Mouse (Mus musculus) midbrain, embryonic 15.5 days (tissue): ENCODE measurements around the gene Olfr921. TPM values are rescaled to one million over a fixed set of nuclear protein-coding genes. Genes with fewer than 3 reads are reported as not detected.

ENCODE experiments used
- ATAC-seq: fragments of 200-750 bp; cut with Nextera tagmentation; replicated peaks from 2 replicates; pipeline ENCODE4 v1.8.0; 2017; ENCODE audit warnings: moderate TSS enrichment
- H3K27ac ChIP-seq: fragments of 300-500 bp; sonication (generic); 2 replicates; pipeline ENCODE4 v1.5.1; 2015; ENCODE audit warnings: mild to moderate bottlenecking, inconsistent platforms
- H3K27me3 ChIP-seq: fragments of 300-500 bp; sonication (generic); replicated peaks from 2 replicates; pipeline ENCODE4 v1.6.1; 2015; ENCODE audit warnings: inconsistent platforms
- H3K36me3 ChIP-seq: fragments of 300-500 bp; sonication (generic); replicated peaks from 2 replicates; pipeline ENCODE4 v1.6.1; 2015; ENCODE audit warnings: inconsistent platforms
- H3K4me1 ChIP-seq: fragments of 300-500 bp; sonication (generic); 2 replicates; pipeline ENCODE4 v1.6.1; 2015; ENCODE audit warnings: inconsistent platforms
- H3K4me2 ChIP-seq: fragments of 300-500 bp; sonication (generic); 2 replicates; pipeline ENCODE4 v1.6.1; 2015; ENCODE audit warnings: inconsistent platforms, mild to moderate bottlenecking, moderate library complexity
- H3K4me3 ChIP-seq: fragments of 300-500 bp; sonication (generic); 2 replicates; pipeline ENCODE4 v1.5.1; 2015; ENCODE audit warnings: mild to moderate bottlenecking, inconsistent platforms
- H3K9ac ChIP-seq: fragments of 300-500 bp; sonication (generic); 2 replicates; pipeline ENCODE4 v1.6.1; 2015; ENCODE audit warnings: mild to moderate bottlenecking, inconsistent platforms
- H3K9me3 ChIP-seq: fragments of 300-500 bp; sonication (generic); 2 replicates; pipeline ENCODE4 v1.6.1; 2016; ENCODE audit warnings: inconsistent platforms
- WGBS: fragments of 180-500 bp; shearing (Covaris S2); methylation state at CpG from one replicate; pipeline ENCODE4 v1.1.7; 2015; ENCODE audit warnings: mixed read lengths; 5-methylcytosine and 5-hydroxymethylcytosine counted together
- polyA plus RNA-seq: library from polyadenylated mRNA; unstranded; fragments of >200 nt; fragmentation: Nextera tagmentation; extraction: Ambion mirVana; gene quantifications from 2 replicates; pipeline ENCODE4 v1.2.1, GENCODE M21; 2015

The Olfr921 gene
- polyA plus RNA-seq = not detected in 2 replicates

DNA sequence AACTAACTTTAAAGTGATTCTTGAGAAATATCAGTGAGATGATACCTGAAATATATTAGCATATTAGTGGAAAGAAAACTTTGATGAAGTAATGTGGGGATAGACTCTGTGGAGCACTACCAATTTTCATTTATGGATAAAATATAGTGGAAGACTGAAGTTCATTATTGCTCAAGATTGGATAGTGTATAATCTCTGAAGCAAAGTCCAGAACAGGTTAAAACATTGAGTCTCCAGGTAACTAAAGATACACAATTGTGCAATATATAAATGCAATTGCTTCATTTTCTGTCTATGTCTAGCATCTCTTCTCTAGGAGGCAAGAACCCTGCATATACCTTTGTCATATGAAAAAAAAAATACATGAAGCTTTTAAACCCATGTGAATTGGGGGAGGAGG lies at the start of gene Olfr921:
Olfr921 (plus strand) TSS at position 301 of the 400 bp plus-strand sequence.
- H3K9me3 ChIP-seq = no peaks in the 10 kb centered on the region
- no peak within 1 kb of the TSS for H3K4me2 ChIP-seq
- H3K9ac ChIP-seq = no peak within 1 kb of the TSS

DNA sequence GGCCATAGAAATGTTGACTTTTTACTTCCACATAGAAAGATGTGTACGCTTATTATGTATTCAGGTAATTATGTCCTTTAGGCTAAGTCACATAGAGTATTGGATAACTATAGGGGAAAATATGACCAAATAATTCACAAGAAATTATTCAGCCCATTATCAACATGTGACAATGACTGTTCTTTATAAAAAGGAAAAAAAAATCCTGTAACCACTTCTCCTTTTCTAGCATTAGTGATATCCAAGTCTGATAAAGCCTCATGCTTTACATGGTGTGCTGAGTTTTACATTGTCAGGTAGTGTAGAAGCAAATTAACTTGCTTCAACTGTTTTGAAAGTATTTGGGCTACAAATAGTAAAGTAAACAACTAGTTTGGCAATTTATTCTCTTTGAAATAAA lies 48.8 kb upstream of the Olfr921 start:
- Histone ChIP-seq H3K4me1 (no peaks in the 10 kb centered on the region), H3K27me3 (no peaks in the 10 kb centered on the region), H3K9ac (no peak overlapping the region), H3K4me2 (no peak overlapping the region), H3K9me3 (no peaks in the 10 kb centered on the region), H3K36me3 (no peaks in the 10 kb centered on the region), H3K27ac (no peak overlapping the region), H3K4me3 (no peak overlapping the region)
- WGBS = 97% methylated on average over 1 of the region's 1 CpGs
- no peak for ATAC-seq

More for the DNA sequence above, at the start of gene Olfr921:
- Histone ChIP-seq H3K27ac (no peak within 1 kb of the TSS), H3K36me3 (no peaks in the 10 kb centered on the region), H3K27me3 (no peaks in the 10 kb centered on the region), H3K4me1 (no peaks in the 10 kb centered on the region), H3K4me3 (no peak within 1 kb of the TSS)
- no peak for ATAC-seq

GRCm38 (mm10) chr9:38728218-38728617 lies 44.6 kb upstream of the Olfr921 start:
- WGBS = 79% methylated on average over 3 of the region's 3 CpGs
- Histone ChIP-seq H3K27me3 (no peaks in the 10 kb centered on the region), H3K4me1 (no peaks in the 10 kb centered on the region), H3K9me3 (no peaks in the 10 kb centered on the region), H3K9ac (no peak overlapping the region), H3K4me2 (no peak overlapping the region), H3K27ac (no peak overlapping the region), H3K4me3 (no peak overlapping the region), H3K36me3 (no peaks in the 10 kb centered on the region)
- no peak for ATAC-seq

DNA sequence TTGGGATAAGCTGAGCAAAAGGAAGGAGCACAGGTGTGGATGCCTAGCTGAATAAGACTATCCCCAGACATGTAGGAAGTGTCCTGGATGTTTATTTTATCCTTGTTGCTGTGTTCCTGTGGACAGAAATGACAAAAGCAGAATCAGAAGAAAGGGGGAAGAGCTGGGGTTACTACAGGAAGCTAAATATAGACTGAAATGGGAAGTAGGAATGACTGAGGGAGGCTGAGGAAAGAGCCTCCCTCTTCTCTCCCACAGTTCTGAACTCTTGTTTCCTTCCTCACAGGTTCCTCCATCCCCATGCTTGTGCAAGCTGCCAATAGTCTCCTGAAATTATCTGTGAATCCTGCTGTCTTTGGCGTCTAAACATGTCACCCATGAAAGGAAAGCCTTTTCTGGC lies 31.5 kb upstream of the Olfr921 start:
- no peaks in the 10 kb centered on the region for H3K36me3 ChIP-seq
- H3K27me3 ChIP-seq = no peaks in the 10 kb centered on the region
- no peaks in the 10 kb centered on the region for H3K4me1 ChIP-seq
- 88% methylated on average over 1 of the region's 1 CpGs for WGBS
- H3K4me2 ChIP-seq = no peak overlapping the region
- H3K9me3 ChIP-seq = no peaks in the 10 kb centered on the region
- no peak overlapping the region for H3K27ac ChIP-seq
- H3K4me3 ChIP-seq = no peak overlapping the region
- H3K9ac ChIP-seq = no peak overlapping the region
- ATAC-seq = no peak

DNA sequence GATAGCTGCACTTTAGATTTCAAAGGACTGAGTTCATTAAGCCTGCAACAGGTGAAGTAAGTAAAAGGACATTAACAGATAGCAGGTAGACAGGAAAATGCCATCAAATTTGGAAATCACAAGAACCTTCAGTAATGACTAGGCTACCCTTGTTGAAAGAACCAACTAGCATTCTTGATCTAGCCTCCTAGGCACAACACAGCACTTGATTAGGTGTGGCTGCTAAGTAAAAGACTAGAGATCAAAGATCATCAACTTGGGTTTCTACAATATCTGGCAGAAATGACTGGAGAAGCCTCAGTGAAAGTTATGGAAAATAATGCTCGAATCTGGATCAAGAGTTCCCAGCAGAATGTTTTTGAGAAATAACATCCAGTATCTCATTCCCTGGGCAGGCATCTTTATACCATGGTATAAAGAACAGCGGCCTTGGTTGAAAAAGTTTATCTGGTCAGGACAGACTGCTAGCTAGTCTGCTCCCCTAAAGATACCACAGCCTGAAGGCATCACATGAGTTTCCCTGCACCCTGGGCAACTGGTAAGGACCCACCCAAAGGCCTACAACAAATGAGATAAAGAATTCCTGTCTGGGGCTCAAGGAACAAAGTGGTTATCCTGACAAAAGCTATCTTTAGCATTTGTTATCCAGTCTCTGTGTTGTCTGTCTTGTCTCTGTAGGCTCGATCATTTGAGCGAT lies 28.1 kb upstream of the Olfr921 start:
- H3K4me1 ChIP-seq = no peaks in the 10 kb centered on the region
- H3K27me3 ChIP-seq = no peaks in the 10 kb centered on the region
- no peaks in the 10 kb centered on the region for H3K36me3 ChIP-seq
- no peak overlapping the region for H3K9ac ChIP-seq
- H3K4me2 ChIP-seq = no peak overlapping the region
- no peaks in the 10 kb centered on the region for H3K9me3 ChIP-seq
- no peak overlapping the region for H3K27ac ChIP-seq
- no peak for ATAC-seq
- no peak overlapping the region for H3K4me3 ChIP-seq
- 92% methylated on average over 4 of the region's 4 CpGs for whole genome bisulfite sequencing

- ATAC-seq = no peak
- H3K27me3 ChIP-seq = no peaks in the 10 kb centered on the region
- no peaks in the 10 kb centered on the region for H3K36me3 ChIP-seq
- no peak within 1 kb of the TSS for H3K27ac ChIP-seq
- no peak within 1 kb of the TSS for H3K4me2 ChIP-seq
- H3K4me3 ChIP-seq = no peak within 1 kb of the TSS
- WGBS = 96% methylated on average over 1 of the region's 1 CpGs
- no peaks in the 10 kb centered on the region for H3K9me3 ChIP-seq
- no peaks in the 10 kb centered on the region for H3K4me1 ChIP-seq
- no peak within 1 kb of the TSS for H3K9ac ChIP-seq
Measured at GRCm38 (mm10) chr9:38751999-38752398, 20.9 kb upstream of the Olfr921 start, which contains the start of gene Olfr920. TSS of gene Olfr920 (plus strand) at chr9:38752299.

- no peaks in the 10 kb centered on the region for H3K27me3 ChIP-seq
- H3K9me3 ChIP-seq = no peaks in the 10 kb centered on the region
- H3K36me3 ChIP-seq = no peaks in the 10 kb centered on the region
- WGBS = 86% methylated on average over 2 of the region's 2 CpGs
- no peaks in the 10 kb centered on the region for H3K4me1 ChIP-seq
- ATAC-seq = no peak
- H3K9ac ChIP-seq = no peak overlapping the region
- H3K4me3 ChIP-seq = no peak overlapping the region
- no peak overlapping the region for H3K27ac ChIP-seq
- no peak overlapping the region for H3K4me2 ChIP-seq
Measured at GRCm38 (mm10) chr9:38792689-38793088, 19.8 kb downstream of the Olfr921 start.

DNA sequence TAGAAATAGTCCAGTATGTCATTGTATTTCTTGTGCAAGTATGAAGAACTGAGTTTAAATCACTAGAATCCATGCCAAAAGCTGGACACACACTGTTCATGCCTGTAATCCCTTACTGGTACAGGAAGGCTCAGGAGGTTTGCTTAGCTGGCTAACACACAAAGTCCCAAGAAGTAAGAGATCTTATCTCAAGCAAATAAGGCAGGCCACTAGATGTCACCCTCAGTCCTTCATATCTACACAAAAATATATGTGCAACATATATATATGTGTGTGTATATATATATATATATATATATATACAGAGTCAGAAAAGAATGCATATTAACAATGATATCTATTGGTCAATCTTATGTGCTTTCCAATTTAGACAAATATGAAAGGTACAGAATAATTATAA lies 32.8 kb downstream of the Olfr921 start:
- Histone ChIP-seq H3K36me3 (no peaks in the 10 kb centered on the region), H3K9ac (no peak overlapping the region), H3K4me2 (no peak overlapping the region), H3K4me3 (no peak overlapping the region), H3K27me3 (no peaks in the 10 kb centered on the region), H3K9me3 (no peaks in the 10 kb centered on the region), H3K27ac (no peak overlapping the region), H3K4me1 (no peaks in the 10 kb centered on the region)
- no peak for ATAC-seq

DNA sequence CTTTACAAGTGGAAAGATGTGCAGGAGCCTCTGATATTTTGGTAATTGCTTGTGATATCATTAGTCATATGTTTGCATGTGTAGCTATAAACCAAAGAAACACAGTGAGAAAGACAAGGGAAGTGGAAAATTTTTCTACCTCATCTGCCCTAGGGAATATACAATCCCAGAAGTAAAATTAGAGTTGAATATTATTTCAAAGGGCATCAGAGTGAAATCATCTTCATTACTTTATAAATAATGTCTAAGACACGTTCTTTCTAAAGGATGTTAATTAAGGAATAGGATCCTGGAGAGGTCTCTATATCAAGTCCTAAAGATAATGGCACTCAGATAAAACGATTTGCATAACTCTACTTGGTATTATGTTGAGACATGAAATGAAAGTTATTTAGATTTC lies 41.4 kb downstream of the Olfr921 start, which contains the start of gene Olfr922:
Olfr922 (plus strand) TSS at position 301 of the 400 bp plus-strand sequence.
- Histone ChIP-seq H3K9me3 (no peaks in the 10 kb centered on the region), H3K36me3 (no peaks in the 10 kb centered on the region), H3K4me1 (no peaks in the 10 kb centered on the region), H3K4me2 (no peak within 1 kb of the TSS), H3K9ac (no peak within 1 kb of the TSS), H3K4me3 (no peak within 1 kb of the TSS), H3K27ac (no peak within 1 kb of the TSS), H3K27me3 (no peaks in the 10 kb centered on the region)
- ATAC-seq = no peak
- WGBS = 73% methylated on average over 2 of the region's 2 CpGs

- no peaks in the 10 kb centered on the region for H3K36me3 ChIP-seq
- no peaks in the 10 kb centered on the region for H3K4me1 ChIP-seq
- no peaks in the 10 kb centered on the region for H3K9me3 ChIP-seq
- no peak overlapping the region for H3K4me2 ChIP-seq
- H3K27me3 ChIP-seq = no peaks in the 10 kb centered on the region
- no peak overlapping the region for H3K27ac ChIP-seq
- no peak overlapping the region for H3K9ac ChIP-seq
- H3K4me3 ChIP-seq = no peak overlapping the region
- 88% methylated on average over 1 of the region's 1 CpGs for WGBS
- no peak for ATAC-seq
Measured at GRCm38 (mm10) chr9:38815458-38815986, 42.7 kb downstream of the Olfr921 start.

- Histone ChIP-seq H3K9me3 (no peaks in the 10 kb centered on the region), H3K4me1 (no peaks in the 10 kb centered on the region), H3K4me2 (no peak within 1 kb of the TSS), H3K27ac (no peak within 1 kb of the TSS), H3K36me3 (no peaks in the 10 kb centered on the region), H3K9ac (no peak within 1 kb of the TSS), H3K4me3 (no peak within 1 kb of the TSS), H3K27me3 (no peaks in the 10 kb centered on the region)
- ATAC-seq = no peak
- whole genome bisulfite sequencing = 96% methylated on average over 1 of the region's 1 CpGs
Measured at GRCm38 (mm10) chr9:38826245-38826644, 53.4 kb downstream of the Olfr921 start, which contains the start of gene Olfr923. TSS of gene Olfr923 (plus strand) at chr9:38826545.
